Mouse (Mus musculus) G1E (cell line): ENCODE data around the gene Armh4.

ENCODE experiments used
- CTCF ChIP-seq: IDR thresholded peaks from 2 replicates; pipeline ENCODE4 v1.5.1; 2012; ENCODE audit warnings: low read depth, low read length, inconsistent platforms, mixed read lengths
- GATA1 ChIP-seq: IDR thresholded peaks from 2 replicates; pipeline ENCODE4 v1.6.1; 2012; ENCODE audit warnings: borderline replicate concordance, low read length, inconsistent platforms, mixed read lengths

DNA sequence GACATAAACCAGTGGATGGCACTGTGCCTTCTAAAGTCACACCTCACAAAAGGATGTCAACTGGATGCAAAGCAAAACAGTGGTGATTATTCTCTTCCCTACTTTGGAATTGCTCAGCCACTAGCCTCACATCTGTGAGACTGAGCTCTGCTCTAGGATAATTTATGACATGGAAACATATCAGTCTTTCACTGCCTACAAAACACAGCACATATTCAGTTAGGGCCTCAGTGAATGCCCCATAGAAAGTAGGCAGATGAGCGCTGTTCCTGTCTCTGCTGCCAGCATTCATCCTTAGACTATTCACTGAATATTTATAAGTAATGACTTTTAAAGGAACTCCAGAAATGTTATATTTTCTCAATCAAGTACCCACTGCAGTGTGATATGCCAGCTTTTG lies 37.3 kb downstream of the Armh4 start:
- TF ChIP-seq CTCF (no peak), GATA1 (no peak)
